Mouse (Mus musculus): ENCODE data around the gene Gmds.

The Gmds gene

DNA sequence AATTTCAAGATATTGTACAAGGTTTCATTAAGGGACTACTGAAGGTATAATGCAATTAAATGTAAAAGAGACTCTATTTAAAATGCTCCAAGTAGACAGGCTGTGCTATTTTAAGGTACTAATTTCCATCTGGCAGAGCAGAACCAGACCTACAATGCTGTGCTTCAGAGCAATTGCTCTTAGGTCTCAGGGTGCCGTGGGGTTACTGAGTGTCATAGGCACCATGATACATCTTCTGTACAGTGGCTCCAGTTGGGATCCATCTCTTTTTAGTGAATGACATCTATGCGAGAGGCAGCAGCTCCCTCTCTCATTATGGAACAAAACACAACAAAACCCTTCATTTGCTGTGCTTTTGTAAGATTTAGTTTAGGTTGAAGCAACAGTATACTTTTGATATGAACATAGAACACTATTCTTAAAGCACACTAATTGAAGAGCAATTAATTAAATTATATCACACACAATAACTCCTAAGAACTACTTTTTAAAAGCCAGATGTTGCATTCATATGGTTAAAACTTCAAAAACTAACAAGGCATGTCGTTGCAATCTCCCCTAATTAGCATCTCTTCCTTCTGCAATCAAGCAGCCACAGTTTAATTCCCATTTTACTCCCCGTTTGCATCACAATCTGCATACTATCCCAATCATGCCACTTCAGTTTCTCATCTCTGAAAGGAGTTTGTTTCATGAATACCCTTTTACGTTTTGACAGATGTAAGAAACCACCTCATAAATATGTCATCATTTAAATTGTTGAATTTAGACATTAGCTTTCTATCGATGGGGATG, 317.9 kb downstream of the Gmds start:
- no peak for DNase-seq

DNA sequence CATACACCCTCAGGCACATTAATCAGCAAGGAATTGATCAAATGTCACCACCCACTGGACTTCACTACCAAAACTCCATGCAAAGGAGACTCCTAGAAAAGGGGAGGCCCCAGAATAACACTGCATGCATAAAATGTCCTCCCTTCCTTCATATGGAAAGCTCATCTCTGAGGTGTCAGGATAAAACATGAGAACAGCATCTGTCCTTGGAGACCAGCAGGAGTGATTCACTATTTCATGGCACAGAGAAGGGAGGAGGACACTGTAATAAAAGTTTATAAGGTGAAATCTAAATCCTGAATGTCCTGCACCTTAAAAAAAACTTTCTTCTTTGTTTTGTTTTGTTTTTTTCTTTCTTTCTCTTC, 319.3 kb downstream of the Gmds start:
- no peak for DNase-seq

DNA sequence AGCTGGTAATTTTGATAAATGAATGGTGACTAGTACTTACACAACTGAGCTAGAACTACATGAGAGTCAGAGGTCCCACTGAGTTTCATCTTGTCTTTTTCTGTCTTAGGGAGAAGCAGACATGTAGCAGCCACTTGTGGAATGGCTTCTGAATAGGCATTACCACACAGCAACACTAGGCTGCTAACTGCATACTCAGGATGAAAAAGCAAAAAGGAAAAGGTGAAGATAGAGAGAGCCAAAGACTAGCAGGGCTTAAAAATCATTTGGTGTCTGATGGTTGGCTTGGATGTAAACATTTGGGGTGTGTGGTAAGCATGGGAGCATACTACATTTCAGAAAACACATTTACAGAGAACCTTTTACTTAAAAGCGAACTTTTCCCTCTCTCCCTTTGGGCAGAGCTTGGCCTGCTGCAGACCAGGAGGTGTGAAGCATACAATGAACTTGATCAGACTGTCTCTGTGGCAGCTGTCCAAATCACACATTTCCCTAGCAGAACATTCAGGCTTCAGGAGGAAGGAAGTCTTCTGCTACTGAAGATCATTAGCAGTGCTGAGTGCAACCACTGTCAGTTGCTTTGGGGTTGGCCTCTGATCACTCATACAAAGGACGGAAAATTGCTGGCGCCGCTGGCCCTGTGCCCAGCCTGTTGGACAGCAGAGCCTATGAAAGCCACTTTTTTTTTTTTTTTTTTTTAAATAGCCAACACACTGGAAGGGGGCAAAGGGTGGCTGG, 319.9 kb downstream of the Gmds start:
- DNase-seq = peak; percentile 29

DNA sequence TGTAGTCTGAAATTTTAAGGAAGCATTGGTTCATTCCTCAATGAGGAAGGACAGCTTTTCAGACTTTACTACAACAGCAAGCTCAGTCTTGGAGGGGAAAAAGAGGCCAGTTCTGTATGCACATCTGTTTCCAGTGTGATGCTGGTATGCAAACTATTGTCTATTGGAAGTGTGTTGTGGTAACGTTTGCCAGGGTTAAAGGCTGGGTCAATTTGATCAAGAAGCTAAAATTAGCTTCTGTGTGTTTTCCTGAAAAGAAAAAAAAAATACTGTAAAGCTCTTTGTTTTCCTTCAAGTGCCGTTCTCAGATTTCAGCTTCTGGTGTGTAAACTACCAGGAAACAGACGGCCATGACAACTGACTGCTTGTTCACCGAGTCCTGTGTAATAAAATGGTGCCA, 329.7 kb downstream of the Gmds start:
- DNase-seq = peak; percentile 71

DNA sequence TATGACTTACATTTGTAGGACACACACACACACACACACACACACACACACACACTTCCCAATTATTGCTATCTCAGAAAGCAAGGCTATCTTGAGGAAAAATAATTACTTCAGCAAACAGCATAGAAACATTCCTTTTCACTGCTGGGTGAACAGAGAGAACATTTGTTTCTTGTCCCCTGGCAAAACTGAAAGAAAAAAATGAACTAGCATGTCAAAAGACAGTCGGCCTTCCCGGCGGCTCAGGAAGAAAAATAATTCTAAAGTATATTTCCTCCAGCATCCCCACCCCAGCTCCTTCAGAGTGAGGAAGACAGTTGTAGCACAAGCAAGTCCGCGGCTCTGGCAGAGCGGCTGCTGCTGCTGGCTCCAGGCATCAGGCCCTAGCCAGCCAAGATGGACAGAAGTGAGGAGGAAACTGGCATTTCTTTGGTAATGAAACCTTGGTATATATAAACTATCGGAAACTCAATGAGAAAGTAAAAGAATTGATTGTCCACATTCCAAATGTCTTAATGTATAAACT, 330.4 kb downstream of the Gmds start:
- peak; percentile 49 for DNase-seq

DNA sequence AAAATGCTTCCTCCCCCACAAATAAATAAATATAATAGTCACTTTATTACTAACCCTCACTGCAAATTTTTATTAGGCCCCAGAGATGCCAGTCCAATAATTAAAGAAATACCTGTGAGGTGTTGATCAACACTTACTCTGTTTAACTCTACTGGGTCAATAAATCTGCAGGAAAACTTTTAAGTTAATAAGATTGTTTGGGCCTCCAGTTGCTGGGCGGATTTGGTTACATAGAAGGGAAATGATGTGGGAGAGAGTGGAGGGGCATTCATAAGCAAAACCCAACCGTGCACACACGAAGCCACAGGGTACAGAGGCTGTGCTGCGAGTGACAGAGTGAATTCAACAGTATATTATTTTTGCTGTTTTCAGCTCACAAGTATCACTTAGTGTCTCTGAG, 345.1 kb downstream of the Gmds start:
- no peak for DNase-seq

DNA sequence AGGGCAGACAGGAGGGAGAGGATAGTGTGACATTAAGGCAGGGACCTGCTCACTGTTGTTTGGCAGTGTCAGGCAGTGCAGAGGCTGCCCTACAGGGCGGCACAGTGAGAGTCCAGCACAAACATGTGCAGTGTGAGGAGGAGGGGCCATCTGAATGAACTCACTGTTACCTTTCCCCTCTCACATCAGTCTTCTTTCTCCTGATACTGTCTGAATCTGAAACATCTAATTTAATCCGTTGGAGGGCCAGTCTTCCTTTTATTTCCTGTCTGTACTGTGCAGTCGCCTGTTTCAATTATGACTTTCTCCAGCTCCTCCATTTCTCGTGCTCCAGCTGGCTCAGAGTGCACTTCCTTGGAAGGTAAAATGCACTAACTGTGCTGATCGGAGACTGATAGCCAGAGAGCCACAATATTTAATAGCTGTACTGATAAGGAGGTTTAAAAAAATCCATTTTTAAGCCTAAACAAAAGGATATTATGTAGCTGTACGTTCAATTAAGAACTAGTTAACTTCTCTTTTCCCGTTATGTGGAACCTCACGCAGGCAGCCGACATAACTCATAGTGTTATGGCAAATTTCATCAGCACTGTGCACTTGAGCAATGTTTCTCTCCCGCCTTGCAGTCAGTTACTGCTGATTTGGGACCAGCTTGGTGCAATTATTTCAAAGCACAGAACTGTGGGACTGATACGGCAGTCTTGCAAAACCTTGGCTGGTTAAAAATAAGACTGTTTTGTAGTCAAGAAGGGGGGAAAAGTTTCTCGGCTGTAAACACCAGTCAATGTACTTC, 345.9 kb downstream of the Gmds start:
- peak; percentile 63 for DNase-seq

DNA sequence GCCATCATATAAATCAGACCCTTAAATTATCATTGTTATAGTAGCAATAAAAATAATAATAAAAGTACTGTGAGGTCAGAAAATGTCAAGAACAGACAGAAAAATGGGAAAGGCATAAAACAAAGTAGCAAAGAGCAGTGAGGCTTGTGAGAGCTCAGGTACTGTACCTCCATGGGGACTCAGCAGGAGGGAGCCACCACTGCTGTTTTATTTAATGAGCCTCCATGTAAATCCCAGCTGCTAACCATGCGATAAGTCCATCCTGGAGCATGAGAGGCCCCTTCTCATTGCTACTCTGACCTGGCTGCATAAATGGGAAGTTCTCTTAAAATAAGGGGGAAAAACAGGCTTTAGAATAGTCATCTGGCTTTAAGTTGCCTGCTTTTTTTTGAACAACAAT, 357.3 kb downstream of the Gmds start:
- no peak for DNase-seq

DNA sequence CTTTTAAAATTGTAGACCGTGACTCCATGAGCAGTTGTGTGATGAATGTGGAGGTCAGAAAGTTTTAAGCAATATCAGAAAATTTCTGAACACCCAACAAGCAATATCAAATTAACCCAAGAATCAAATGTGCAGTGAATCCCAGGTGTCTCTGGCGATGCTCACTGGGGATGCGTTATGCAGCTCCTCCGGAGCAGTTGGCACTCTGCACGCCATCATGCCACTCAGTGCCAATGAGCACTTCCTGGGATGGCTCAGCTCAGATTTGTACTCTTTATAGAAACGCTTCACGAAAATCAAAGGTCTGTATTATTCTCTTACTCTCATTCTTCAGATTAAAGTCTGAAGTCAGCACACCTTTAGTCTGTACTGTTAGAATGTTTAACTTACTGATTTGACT, 360.4 kb downstream of the Gmds start:
- DNase-seq = no peak

DNA sequence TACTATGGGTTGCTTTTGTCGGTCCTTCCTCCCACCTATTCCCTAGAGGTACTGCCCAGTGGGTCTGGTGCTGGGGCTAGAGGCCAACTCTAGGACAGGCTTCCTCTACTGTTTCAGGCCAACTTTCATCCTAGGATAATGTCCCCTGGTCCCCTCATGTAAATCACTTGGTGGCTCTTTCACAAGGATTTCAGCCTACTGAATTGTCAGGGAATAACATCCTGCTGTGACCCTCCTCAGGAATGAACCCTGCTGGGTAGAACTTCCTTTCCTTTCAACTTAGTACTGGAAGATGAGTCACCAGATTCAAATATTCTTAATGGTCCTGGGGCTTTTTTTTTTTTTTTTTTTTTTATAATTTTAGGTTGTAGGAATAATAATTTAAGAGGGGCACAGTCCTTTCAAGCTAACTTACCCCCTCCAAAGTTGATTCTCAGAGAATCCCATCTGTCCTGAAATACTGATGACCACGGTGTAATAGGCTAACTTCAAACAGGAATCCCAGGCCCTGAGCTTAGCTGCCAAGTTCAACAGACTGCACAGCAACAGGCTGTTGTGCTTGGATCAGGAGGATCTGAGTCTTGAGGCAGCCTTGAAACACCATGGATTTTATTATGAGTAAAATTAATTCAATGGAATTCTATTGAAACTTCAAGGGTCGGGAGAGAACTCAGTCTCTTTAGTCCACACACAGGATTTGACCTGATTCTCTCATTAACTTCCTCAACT, 363.6 kb downstream of the Gmds start:
- no peak for DNase-seq

DNA sequence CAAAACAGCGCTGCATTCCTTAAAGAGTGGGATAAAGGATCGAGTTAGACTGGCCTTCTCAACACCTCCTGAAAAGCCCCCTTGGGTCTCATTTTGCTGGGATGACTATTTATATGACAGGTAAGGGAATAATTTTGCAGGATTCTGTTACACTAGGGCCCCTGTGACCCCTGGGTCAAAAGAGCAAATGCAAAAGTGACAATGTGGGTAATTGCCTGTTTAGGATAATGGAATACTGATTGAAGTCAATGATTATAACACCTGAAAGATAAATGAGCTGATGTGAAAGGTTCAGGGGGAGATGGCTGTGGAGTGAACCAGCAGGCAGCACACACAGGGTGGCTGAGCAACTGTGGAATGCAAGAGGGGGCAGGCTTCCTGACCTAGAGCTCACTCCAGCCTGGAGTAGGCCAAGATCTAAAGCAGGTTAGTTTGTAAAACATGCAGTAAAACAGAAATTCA, 367.5 kb downstream of the Gmds start:
- DNase-seq = peak; percentile 68

DNA sequence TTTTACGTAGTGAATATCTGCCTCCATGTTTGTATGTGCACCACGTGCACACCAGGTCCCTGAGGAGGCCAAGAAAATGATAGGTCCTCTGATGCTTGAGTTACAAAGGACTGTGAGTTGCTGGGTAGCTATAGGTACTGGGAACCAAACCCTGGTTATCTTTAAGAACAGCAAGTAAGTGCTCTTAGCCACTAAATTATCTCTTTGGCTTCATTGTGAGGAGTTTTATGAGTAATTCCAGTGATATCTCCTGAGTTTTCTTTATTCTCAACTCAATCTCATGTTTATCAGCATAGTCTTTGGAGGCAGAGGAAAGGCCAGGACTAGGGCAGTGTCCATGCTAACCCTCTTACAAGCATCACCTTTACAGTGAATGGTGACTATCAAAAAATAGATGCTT, 370.3 kb downstream of the Gmds start:
- no peak for DNase-seq

DNA sequence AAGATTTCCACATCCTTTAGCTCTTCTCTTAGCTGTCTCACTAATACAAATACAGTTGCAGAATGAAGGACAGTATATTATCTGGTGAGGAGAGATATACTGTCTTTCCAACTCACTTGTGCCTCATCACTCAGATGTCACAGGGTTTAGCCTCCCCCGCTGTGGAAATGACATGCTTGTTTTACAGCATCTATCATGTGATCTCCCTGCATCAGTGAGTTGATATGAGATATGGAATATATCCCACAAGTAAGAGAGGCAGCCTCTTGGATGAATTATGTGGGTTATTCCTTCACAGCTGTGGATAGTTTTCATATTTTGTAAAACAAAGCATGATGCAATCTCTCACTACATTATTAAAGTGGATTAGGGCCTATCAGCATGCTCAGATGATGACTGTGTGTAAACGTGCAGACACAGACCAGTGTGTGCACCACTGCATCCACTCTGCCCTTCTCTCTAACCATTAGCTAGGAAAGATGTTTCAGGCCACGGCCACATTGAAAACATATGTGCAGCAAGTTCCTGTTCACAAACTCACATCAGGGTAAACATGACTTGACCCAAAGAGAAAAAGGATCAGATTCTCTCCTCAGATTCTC, 371.5 kb downstream of the Gmds start:
- DNase-seq = peak; percentile 46

DNA sequence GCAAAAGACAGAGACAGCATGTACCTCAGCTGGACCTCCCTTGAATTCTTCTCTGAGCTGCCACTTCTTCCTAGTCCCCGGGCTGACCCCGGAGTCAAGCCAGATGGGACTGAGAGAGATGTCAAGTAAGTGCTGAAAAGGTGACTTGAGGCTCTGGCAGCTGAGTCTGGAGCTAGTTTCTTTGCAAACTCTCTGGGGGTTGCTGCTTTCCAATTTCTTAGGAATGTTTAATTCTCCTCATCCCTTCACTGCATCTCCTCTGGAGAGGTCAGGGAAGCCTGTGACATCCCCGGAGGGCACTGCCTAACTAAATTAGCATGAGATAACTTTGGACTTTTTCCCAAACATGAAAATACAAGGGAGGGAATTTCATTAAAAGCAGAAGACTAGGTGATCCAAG, 378.0 kb downstream of the Gmds start:
- peak; percentile 50 for DNase-seq

DNA sequence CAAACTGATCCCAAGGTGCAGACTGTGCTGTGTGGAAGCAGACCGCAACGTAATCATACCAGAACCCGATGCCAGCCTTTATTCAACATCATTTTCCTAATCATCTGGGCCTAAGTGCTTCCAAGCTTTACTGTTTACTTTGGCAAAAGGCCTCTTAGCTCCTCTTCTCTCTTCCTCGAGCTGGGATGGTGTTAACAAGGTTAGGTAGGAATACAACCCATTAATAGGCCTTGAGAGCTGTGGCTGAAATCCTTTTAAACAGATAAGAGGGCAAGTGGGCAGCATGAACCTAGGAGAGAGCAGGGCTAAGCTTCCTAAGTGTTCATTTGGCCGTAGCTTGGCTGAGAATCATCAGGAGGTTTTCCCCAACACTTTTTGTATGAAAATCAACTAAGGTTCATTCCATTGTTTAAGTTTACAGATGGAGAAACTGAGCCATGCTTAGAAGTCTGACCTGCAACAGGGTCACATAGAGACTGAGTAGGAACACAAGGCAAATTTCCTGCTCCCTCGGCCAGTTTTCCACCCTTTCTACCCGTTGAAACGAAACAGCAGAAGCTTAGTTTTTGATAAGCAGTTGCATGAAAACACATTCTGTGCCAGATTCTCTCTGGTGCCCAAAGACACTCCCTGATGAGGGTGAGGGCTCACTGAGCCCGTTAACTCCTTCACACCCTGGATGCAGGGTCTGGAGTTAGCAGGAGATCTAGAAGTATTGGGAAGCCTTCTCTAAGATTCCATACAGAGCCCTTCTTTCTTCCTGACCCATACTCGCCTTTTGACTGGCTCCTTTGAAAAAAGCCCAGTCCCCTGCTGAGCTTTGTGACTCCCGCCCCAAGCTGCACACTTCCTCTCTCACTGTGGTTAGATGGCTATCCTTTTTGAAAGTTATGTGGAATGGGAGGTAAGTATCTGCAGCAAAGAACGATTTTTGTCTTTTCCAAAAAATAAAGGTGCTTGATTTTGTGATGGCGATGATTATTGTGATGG, 379.9 kb downstream of the Gmds start:
- DNase-seq = no peak

DNA sequence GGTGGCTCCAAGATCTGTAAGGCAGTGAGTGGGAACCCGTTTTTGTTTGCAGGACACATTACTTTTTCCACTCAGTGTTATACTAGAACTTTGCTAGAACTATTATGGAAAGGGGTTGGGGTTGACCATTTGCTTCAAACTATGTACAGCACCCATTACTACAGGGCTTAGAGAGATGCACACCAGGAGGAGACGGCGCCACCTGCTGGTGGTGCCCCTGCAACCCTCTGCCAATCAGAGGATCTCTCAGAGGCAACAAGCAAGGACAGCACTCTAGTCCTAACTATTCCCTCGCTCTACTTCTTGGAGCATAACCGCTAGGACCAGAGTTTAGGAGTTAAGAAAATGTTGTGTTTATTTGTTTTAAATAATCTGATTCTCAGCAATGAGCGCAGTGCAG, 382.0 kb downstream of the Gmds start:
- DNase-seq = no peak

DNA sequence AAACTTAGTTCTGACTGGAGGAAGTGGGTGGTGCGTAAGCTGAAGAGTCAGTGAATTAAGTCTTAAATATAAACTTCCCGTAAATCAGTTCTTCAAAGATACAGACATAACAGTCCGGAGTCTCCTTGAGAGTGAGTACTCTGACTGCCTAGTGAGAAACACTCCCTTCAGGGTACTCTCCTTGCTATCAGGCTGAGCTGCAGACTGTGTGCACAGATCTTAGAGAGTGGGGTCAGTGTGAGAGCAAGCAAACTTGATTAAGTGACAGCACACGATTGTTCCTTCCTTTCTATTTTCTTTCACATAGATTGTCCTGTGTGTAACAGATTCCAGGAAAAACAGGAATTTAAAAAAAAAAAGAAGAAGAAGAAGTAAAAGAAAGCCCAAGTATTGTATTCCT, 382.4 kb downstream of the Gmds start:
- DNase-seq = no peak

DNA sequence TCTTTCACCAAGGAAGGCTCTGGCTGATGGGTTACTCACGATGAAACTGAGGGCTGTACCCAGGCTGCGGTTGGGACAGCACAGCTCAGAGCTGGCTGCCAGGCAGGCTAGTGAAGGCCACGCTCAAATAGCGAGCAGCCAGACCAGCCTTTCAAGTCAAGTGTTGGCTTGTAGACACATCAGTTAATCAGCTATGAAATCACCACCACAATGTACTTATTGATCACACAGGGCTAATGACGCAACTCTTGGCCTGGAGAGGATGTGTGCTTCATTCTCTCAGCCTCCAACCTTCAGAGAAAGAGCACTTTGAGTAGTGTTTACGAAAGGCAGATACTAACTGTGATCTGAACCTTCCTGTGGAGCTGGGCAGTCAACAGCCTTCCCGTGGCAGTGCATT, 383.4 kb downstream of the Gmds start:
- no peak for DNase-seq

DNA sequence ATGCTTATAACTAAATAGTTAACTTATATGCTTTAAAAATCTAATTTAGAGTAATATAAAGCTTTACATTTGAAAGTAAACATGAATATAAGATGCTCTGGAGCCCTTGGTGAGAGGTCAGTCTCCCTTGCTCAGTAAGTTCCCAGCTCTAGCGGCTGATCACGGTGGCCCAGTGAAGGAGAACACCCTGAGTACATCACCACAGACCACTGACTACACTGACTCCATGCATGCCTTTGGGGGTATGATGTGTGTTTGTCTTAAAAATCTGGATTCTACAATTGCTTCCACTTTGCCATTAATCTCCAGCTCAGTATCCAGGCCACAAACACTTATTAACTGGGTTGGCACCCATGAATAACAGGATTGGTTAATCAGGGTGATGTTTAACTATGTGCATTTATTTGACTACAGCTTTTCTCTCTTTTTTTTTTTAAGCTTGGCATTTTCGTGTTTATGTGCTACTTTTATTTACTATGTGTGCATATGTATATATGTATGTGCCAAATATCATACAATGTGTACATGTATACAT, 393.8 kb downstream of the Gmds start:
- no peak for DNase-seq

DNA sequence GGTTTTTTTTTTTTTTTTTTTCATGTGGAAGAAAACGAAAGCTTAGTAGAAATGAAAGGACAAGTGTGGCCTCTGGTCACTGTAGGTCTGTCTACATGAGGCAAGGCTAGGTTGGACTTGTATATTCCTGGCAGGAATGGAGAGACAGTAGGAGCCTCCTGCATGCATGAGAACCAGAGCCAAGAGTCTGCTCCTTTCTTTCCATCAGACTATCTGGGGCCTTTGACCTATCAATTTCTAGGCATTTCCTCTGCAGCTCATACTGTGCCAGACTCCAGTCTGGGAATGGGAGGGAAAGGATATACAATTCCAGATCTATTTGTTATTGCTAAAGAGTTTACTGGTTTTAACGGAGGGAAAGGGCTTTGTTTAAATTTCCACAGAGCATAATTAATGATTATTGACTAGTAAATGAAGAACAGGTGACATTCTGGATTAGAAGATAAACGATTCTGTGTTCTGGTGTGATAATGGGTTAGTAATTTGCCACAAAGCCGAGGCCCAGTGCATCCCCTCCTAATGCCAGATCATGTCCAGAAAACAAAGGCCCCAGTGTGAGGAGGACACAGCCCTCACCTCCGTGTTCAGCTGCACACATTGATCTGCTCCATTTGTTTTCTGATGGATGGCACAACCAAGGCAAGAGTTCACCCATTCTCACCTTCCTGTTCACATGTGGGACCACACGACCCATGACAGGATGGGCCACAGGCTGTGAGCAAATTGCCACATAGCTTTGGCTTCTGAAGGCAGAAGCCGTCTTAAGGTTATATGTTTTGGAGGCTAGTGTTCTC, 394.9 kb downstream of the Gmds start:
- peak; percentile 42 for DNase-seq

Measured in embryo, embryonic 11 days (tissue).